Mouse (Mus musculus) intestine, embryonic 16.5 days (tissue): ENCODE data around the gene Cab39. TPM values are rescaled to one million over a fixed set of nuclear protein-coding genes. Genes with fewer than 3 reads are reported as not detected.
"Not testable (repeated sequence)": the region's sequence is repeated elsewhere in the genome, so short reads cannot be mapped to it uniquely, and the experiment has no call there.

ENCODE experiments used
- ATAC-seq: fragments of 200-750 bp; cut with Nextera tagmentation; 2 replicates; pipeline ENCODE4 v1.8.0; 2017; ENCODE audit warnings: moderate TSS enrichment, moderate library complexity
- H3K27ac ChIP-seq: fragments of 300-500 bp; sonication (generic); 2 replicates; pipeline ENCODE4 v1.5.1; 2014; ENCODE audit warnings: mild to moderate bottlenecking, low read length
- H3K27me3 ChIP-seq: fragments of 300-500 bp; sonication (generic); replicated peaks from 2 replicates; pipeline ENCODE4 v1.6.1; 2014; ENCODE audit warnings: low read length, control low read depth, mixed read lengths; ENCODE audit not compliant: control insufficient read depth, insufficient read depth
- H3K36me3 ChIP-seq: fragments of 300-500 bp; sonication (generic); 2 replicates; pipeline ENCODE4 v1.6.1; 2014; ENCODE audit warnings: low read length, control low read depth; ENCODE audit not compliant: control insufficient read depth, insufficient read depth
- H3K4me1 ChIP-seq: fragments of 300-500 bp; sonication (generic); 2 replicates; pipeline ENCODE4 v1.6.1; 2014; ENCODE audit warnings: low read length, control low read depth, mixed read lengths; ENCODE audit not compliant: control insufficient read depth, insufficient read depth
- H3K4me2 ChIP-seq: fragments of 300-500 bp; sonication (generic); 2 replicates; pipeline ENCODE4 v1.6.1; 2014; ENCODE audit warnings: low read depth, low read length, control low read depth
- H3K4me3 ChIP-seq: fragments of 300-500 bp; sonication (generic); 2 replicates; pipeline ENCODE4 v1.5.1; 2014; ENCODE audit warnings: mild to moderate bottlenecking, low read length
- H3K9ac ChIP-seq: fragments of 300-500 bp; sonication (generic); 2 replicates; pipeline ENCODE4 v1.6.1; 2014; ENCODE audit warnings: low read depth, low read length
- H3K9me3 ChIP-seq: fragments of 300-500 bp; sonication (generic); 2 replicates; pipeline ENCODE4 v1.6.1; 2016; ENCODE audit warnings: low read length, control low read depth; ENCODE audit not compliant: control insufficient read depth
- WGBS: fragments of 180-500 bp; shearing (Covaris S2); extraction: QIAGEN DNeasy Blood & Tissue Kit; methylation state at CpG from one replicate; pipeline ENCODE4 v1.1.7; 2014; 5-methylcytosine and 5-hydroxymethylcytosine counted together
- polyA plus RNA-seq: library from polyadenylated mRNA; unstranded; fragments of >200 nt; fragmentation: Nextera tagmentation; extraction: Ambion mirVana; gene quantifications from 2 replicates; pipeline ENCODE4 v1.2.1, GENCODE M21; 2015

The Cab39 gene
- polyA plus RNA-seq, 1 experiment from 2014 or later: 14.4 TPM

GRCm38 (mm10) chr1:85804551-85804950, 11.3 kb downstream of the Cab39 start:
- ATAC-seq: no peak
- H3K27me3 ChIP-seq: no peaks in the 10 kb centered on the region
- no peak overlapping the region for H3K4me3 ChIP-seq
- H3K9me3 ChIP-seq: no peaks in the 10 kb centered on the region
- no peak overlapping the region for H3K27ac ChIP-seq
- 85% methylated on average over 8 of the region's 8 CpGs for WGBS
- H3K9ac ChIP-seq: no peak overlapping the region
- peaks cover 21% of the 10 kb centered on the region for H3K4me1 ChIP-seq
- no peak overlapping the region for H3K4me2 ChIP-seq
- H3K36me3 ChIP-seq: no peaks in the 10 kb centered on the region

DNA sequence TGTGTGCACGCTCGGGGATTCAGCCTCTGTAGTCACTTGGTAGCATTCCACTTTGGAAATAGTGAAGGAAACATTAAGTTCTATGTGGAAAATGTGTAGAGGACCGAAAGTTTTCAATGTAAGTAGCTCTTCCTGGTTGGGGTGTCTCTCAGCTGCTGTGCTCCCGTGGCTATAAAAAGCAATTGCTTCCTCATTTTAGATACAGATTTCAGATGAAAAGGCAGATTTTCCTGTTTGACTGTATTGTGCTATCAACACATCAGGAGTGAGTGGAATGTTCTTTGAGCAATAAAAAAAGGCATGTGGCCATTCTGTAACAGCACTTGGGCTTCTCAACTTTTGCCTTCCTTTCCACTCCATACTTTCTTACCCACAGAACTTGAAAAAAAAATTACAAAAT, 16.0 kb downstream of the Cab39 start:
- Histone ChIP-seq H3K27ac (peak overlapping the region; percentile 7; the same call in 1 of the 2 replicates), H3K4me3 (no peak overlapping the region), H3K9me3 (no peaks in the 10 kb centered on the region), H3K4me2 (0 out of 2 replicates have a peak overlapping the region, but pooled peaks have one; percentile 5), H3K27me3 (no peaks in the 10 kb centered on the region), H3K36me3 (no peaks in the 10 kb centered on the region), H3K9ac (no peak overlapping the region), H3K4me1 (peaks cover 39% of the 10 kb centered on the region)
- ATAC-seq: peak; percentile 69
- WGBS: 45% methylated on average over 4 of the region's 4 CpGs

- H3K9ac ChIP-seq: no peak overlapping the region
- H3K4me1 ChIP-seq: peaks cover 42% of the 10 kb centered on the region
- WGBS: 51% methylated on average over 2 of the region's 2 CpGs
- H3K9me3 ChIP-seq: no peaks in the 10 kb centered on the region
- H3K4me2 ChIP-seq: no peak overlapping the region
- no peak overlapping the region for H3K27ac ChIP-seq
- no peaks in the 10 kb centered on the region for H3K27me3 ChIP-seq
- no peak for ATAC-seq
- H3K36me3 ChIP-seq: no peaks in the 10 kb centered on the region
- H3K4me3 ChIP-seq: no peak overlapping the region
These were observed 17.1 kb downstream of the Cab39 start for GRCm38 (mm10) chr1:85810343-85810742.

GRCm38 (mm10) chr1:85810787-85811186, 17.5 kb downstream of the Cab39 start:
- H3K36me3 ChIP-seq: no peaks in the 10 kb centered on the region
- no peak overlapping the region for H3K4me2 ChIP-seq
- H3K9me3 ChIP-seq: no peaks in the 10 kb centered on the region
- H3K27ac ChIP-seq: no peak overlapping the region
- H3K9ac ChIP-seq: no peak overlapping the region
- 66% methylated on average over 2 of the region's 2 CpGs for WGBS
- H3K27me3 ChIP-seq: no peaks in the 10 kb centered on the region
- no peak for ATAC-seq
- no peak overlapping the region for H3K4me3 ChIP-seq
- H3K4me1 ChIP-seq: peaks cover 42% of the 10 kb centered on the region

DNA sequence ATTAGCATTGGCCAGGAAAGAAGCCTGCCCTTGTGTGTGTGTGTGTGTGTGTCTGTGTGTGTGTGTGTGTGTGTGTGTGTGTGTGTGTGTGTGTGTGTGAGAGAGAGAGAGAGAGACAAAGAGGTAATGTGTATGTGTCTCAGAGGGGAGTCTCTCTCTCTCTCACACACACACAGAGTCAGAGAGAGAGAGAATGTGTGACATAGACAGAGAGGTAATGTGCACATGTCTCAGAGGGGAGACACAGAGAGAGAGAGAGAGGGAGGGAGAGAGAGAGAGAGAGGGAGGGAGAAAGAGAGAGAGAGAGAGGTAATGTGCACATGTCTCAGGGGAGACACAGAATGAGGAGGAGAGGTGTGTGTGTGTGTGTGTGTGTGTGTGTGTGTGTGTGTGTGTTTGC, 21.0 kb downstream of the Cab39 start:
- H3K9me3 ChIP-seq, H3K4me3 ChIP-seq, H3K27ac ChIP-seq, H3K9ac ChIP-seq, H3K36me3 ChIP-seq, H3K4me2 ChIP-seq, H3K27me3 ChIP-seq: not testable (repeated sequence)
- H3K4me1 ChIP-seq: peaks cover 32% of the 10 kb centered on the region
- ATAC-seq: peak; percentile 26

- no peak for ATAC-seq
- Histone ChIP-seq H3K4me2 (no peak overlapping the region), H3K36me3 (peaks cover 8% of the 10 kb centered on the region), H3K4me3 (no peak overlapping the region), H3K4me1 (peaks cover 15% of the 10 kb centered on the region), H3K27ac (no peak overlapping the region), H3K9ac (no peak overlapping the region), H3K27me3 (no peaks in the 10 kb centered on the region), H3K9me3 (no peaks in the 10 kb centered on the region)
- 73% methylated on average over 6 of the region's 6 CpGs for WGBS
These were observed 24.9 kb downstream of the Cab39 start for GRCm38 (mm10) chr1:85818121-85818520.

DNA sequence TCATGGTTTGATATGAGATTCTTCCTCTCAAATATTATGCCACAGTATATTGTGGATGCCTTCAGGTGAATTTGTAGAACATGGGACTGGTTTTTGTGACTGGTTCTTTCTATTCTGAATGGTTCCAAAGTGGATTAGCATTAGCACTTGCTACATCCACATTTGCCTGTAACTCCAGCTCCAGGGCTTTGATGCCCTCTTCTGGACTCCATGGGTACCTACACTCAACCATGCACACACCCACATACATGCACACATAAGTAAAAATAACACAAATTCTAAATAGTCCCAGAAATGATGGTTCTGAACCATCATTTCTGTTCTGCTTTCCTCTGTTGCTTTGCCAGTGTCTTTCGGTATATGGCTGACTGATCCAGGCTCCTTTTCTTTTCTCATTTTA, 26.5 kb downstream of the Cab39 start:
- Histone ChIP-seq H3K4me3 (no peak overlapping the region), H3K9me3 (no peaks in the 10 kb centered on the region), H3K9ac (no peak overlapping the region), H3K27ac (no peak overlapping the region), H3K4me2 (no peak overlapping the region), H3K4me1 (peaks cover 2% of the 10 kb centered on the region; the same call in 1 of the 2 replicates), H3K27me3 (no peaks in the 10 kb centered on the region), H3K36me3 (peaks cover 11% of the 10 kb centered on the region)
- ATAC-seq: no peak
- WGBS: 95% methylated on average over 1 of the region's 1 CpGs

GRCm38 (mm10) chr1:85822239-85822638, 29.0 kb downstream of the Cab39 start:
- Histone ChIP-seq H3K27ac (no peak overlapping the region), H3K9me3 (no peaks in the 10 kb centered on the region), H3K27me3 (no peaks in the 10 kb centered on the region), H3K4me3 (no peak overlapping the region), H3K36me3 (peaks cover 11% of the 10 kb centered on the region), H3K4me1 (0 out of 2 replicates have a peak, but pooled peaks cover 2% of the 10 kb centered on the region), H3K9ac (no peak overlapping the region), H3K4me2 (no peak overlapping the region)
- 83% methylated on average over 8 of the region's 8 CpGs for WGBS
- ATAC-seq: no peak

- WGBS: 88% methylated on average over 3 of the region's 3 CpGs
- Histone ChIP-seq H3K36me3 (peaks cover 5% of the 10 kb centered on the region), H3K4me1 (no peaks in the 10 kb centered on the region), H3K4me3 (no peak overlapping the region), H3K9me3 (no peaks in the 10 kb centered on the region), H3K4me2 (no peak overlapping the region), H3K9ac (no peak overlapping the region), H3K27ac (no peak overlapping the region), H3K27me3 (no peaks in the 10 kb centered on the region)
- no peak for ATAC-seq
These were observed 31.7 kb downstream of the Cab39 start for GRCm38 (mm10) chr1:85824905-85825304.

DNA sequence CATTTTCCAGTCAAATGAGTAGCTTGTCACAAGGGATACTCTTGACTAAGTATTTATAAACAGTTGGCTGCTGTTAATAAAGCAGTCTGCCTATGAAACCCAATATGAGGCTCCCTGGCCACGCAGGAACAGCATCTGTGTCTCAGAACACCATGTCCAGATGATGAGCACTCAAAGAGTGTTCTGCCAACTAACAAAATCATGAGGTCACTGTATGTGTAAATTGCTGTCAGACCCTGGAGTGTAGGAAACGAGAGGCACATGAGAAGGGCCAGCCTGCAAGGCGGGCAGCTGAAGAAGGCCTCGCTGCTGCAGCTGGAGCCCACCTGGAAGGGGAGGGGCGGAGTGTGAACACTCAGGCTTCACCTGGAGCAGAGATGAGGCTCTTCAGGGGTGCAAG, 33.9 kb downstream of the Cab39 start:
- no peak for ATAC-seq
- Histone ChIP-seq H3K4me1 (no peaks in the 10 kb centered on the region), H3K36me3 (0 out of 2 replicates have a peak, but pooled peaks cover 5% of the 10 kb centered on the region), H3K4me2 (no peak overlapping the region), H3K27ac (no peak overlapping the region), H3K27me3 (no peaks in the 10 kb centered on the region), H3K4me3 (no peak overlapping the region), H3K9me3 (no peaks in the 10 kb centered on the region), H3K9ac (no peak overlapping the region)
- 74% methylated on average over 5 of the region's 5 CpGs for WGBS
